Mouse (Mus musculus): Measurements from ENCODE around the gene Cyp2c67.
"Not testable (repeated sequence)": the region's sequence is repeated elsewhere in the genome, so short reads cannot be mapped to it uniquely, and the experiment has no call there.

Cyp2c67 gene

GRCm38 (mm10) chr19:39648938-39649337 lies at the start of gene Cyp2c67:
Gene Cyp2c67 (minus strand): TSS chr19:39649051.
- no peak for DNase-seq

GRCm38 (mm10) chr19:39665650-39666049 lies 16.8 kb upstream of the Cyp2c67 start:
- not testable (repeated sequence) for DNase-seq

DNA sequence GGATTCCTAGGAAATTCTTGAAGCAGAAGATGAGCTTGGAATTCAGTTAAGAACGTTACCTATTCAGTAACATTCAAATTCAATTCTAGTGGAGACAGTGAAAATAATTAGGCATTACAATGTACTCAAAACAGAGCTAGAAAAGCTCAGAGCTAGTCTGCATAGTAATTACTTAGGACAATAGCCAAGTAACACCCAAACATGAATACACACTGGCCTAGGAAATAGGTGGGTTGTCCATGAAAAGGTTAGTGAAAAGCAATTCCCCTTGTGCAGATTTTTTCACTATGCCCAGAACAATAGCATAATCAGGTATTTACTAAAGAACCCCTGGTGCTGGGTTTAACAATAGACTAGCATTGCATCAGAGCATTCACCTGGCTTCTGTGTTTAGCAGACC lies 3.5 kb upstream of the Cyp2c67 start:
- DNase-seq = no peak

GRCm38 (mm10) chr19:39647519-39647918 lies 1.3 kb downstream of the Cyp2c67 start:
- DNase-seq = no peak

DNA sequence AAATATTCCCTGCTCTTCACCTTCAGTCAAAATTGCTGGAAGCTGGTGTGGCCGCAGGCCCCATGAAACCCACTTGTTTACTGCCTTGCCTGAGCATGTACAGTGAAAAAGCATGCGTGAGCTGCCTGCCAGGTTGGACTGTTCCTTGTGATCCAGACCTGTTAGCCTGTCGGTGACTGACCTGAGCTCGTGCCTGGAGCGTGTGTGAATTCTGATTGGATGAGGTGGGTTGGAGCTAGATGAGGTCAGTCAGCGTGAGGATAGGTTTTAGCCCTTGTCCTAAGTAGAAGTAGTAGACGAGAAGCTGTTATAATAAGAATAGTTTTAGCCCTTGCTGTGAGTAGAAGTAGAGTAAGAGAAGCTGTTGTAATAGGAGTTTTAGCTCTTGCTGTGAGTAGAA lies 4.3 kb downstream of the Cyp2c67 start:
- not testable (repeated sequence) for DNase-seq
